In the genomic region with DNA sequence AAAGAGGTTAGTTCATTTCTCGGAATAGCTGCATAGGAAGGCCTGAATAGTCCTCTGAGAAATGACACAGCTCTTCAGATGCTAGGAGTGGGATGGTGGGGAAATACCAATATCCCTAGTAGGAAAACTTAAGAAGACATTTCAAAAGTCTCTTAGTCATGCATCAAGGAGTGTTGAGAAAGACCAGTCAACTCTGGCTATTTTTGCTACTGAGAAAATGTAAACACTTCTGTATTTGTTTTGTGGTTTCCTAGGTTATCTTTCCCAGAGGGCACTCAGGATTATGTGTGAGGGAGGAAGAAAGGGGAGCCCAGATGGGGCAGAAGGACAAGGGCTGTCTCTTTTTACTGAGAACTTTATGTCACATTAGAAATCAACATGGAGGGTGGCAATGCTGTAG, we compare ENCODE assay signal across 25 mouse cellular contexts.
DNase-seq lines count a peak whose midpoint lies in the region; ATAC-seq and TF ChIP-seq lines count a peak whose summit lies in the region.
"Had no signal": no experiment of that assay in that cellular context is flagged by ENCODE, and none has a peak within 500 bp of the region (broad histone marks: within the 10 kb centered on the region; RNA-seq: fewer than 3 reads in every experiment).

No protein-coding gene starts in this region.

- no peak overlapping the region for H3ac ChIP-seq in myocyte (ENCODE audit: control insufficient read depth, insufficient read length)

- no peak overlapping the region for H3K4me2 ChIP-seq in myocyte (ENCODE audit: low read depth)
- H3K4me2 ChIP-seq: embryonic facial prominence, embryonic 13.5 days; heart, embryonic 15.5 days; hindbrain, embryonic 14.5 days; liver, embryonic 15.5 days; neural tube, embryonic 15.5 days had no signal

- TF ChIP-seq POLR2A in myocyte (IDR thresholded peaks at IDR 0.05; ENCODE audit: insufficient read length, low read depth): no peak

- DNase-seq in frontal cortex, postnatal 36 days (ENCODE audit: low spot score in 2 of 2): no peak
- DNase-seq in Muller cell, postnatal 12 days (ENCODE audit: inconsistent ontology term): peak; percentile 13
- peak; percentile 47 for DNase-seq in fibroblast of lung, adult 2 months (ENCODE audit: low read depth)
- DNase-seq in thymus, postnatal 36 days: no peak
- no peak for DNase-seq in kidney, adult 11 months
- DNase-seq: adrenal gland, postnatal 25 days; cerebellum, postnatal 14 days; heart, postnatal 4 days; kidney, adult 2 months; liver had no signal

- ATAC-seq in frontal cortex, adult (ENCODE audit: low TSS enrichment): peak; percentile 44; the same call in 1 of the 2 replicates
- ATAC-seq in erythroblast, adult 5-6 weeks (replicated peaks; ENCODE audit: low FRiP score, poor library complexity, severe bottlenecking): no peak
- ATAC-seq: forebrain, embryonic 16.5 days; inflammation-experienced regulatory T-cells, adult 6 months had no signal

- no peak overlapping the region for H3K4me3 ChIP-seq in myocyte
- H3K4me3 ChIP-seq: embryonic facial prominence, embryonic 13.5 days; forebrain, embryonic 10.5 days; heart, embryonic 15.5 days; limb, embryonic 10.5 days; liver, embryonic 15.5 days; midbrain, embryonic 10.5 days; neural tube, embryonic 15.5 days had no signal

- no peaks in the 10 kb centered on the region for H3K27me3 ChIP-seq in myocyte (ENCODE audit: control insufficient read depth, insufficient read depth, insufficient read length)
- H3K27me3 ChIP-seq: CH12.LX; embryonic facial prominence, embryonic 13.5 days; heart, embryonic 15.5 days; liver, embryonic 15.5 days; neural tube, embryonic 15.5 days had no signal

- H3K79me2 ChIP-seq in myocyte (ENCODE audit: control insufficient read depth, insufficient read depth): no peaks in the 10 kb centered on the region

- no peaks in the 10 kb centered on the region for H3K36me3 ChIP-seq in myocyte (ENCODE audit: control insufficient read depth, insufficient read depth)
- H3K36me3 ChIP-seq: embryonic facial prominence, embryonic 13.5 days; forebrain, embryonic 10.5 days; G1E; heart, embryonic 15.5 days; limb, embryonic 10.5 days; liver, embryonic 15.5 days; midbrain, embryonic 10.5 days; neural tube, embryonic 15.5 days had no signal

TF ChIP-seq in myocyte, 11 proteins besides CTCF, POLR2A, EP300 and RAD21:
- TF ChIP-seq CEBPB (IDR thresholded peaks at IDR 0.05; ENCODE audit: insufficient read depth, poor library complexity, severe bottlenecking) (peak; percentile 67; the same call in 1 of the 2 replicates), E2F4 (IDR thresholded peaks at IDR 0.05; ENCODE audit: insufficient read depth) (no peak)

Comparison
In these comparisons a context has a peak if more than half of its experiments do, and no peak if none do; other contexts are left out.
1. DNase-seq: peak in Muller cell, postnatal 12 days (single experiment) and fibroblast of lung, adult 2 months (single experiment); none in frontal cortex, postnatal 36 days (0 of 2), thymus, postnatal 36 days (0 of 2) and kidney, adult 11 months (single experiment).